Mouse (Mus musculus): Measurements from ENCODE around the gene Tepsin. TPM values are rescaled to one million over a fixed set of nuclear protein-coding genes. Genes with fewer than 3 reads are reported as not detected.

Tepsin gene
- polyA plus RNA-seq (2017; shearing (Covaris generic)), result 10 to 100 TPM; 28.1 to 30.5 TPM

GRCm38 (mm10) chr11:120098588-120099511, at the start of gene Tepsin, which contains the start of gene Ndufaf8:
Tepsin (minus strand) TSS chr11:120098731.
Ndufaf8 (plus strand) TSS chr11:120098928.

GRCm38 (mm10) chr11:120086702-120087152, 11.8 kb downstream of the Tepsin start, which contains the start of gene Cep131:
Cep131 (minus strand) TSS chr11:120086827.

GRCm38 (mm10) chr11:120046553-120047191, 51.9 kb downstream of the Tepsin start, which contains the start of gene Aatk:
Aatk (minus strand) TSS chr11:120047167.

Other genes starting within 250 kb of the Tepsin start
- 10 to 100 TPM; 58.0 to 66.6 TPM for gene Chmp6, start 185.3 kb downstream of the Tepsin start, polyA plus RNA-seq (2017; shearing (Covaris generic))
- gene Baiap2, start 156.0 kb downstream of the Tepsin start, polyA plus RNA-seq (2017; shearing (Covaris generic)), result 10 to 100 TPM; 12.9 to 17.5 TPM
- under 1 TPM in 1 of 2 experiments, not detected in 1; 0.61 TPM for gene Aatk, start 51.6 kb downstream of the Tepsin start, polyA plus RNA-seq (2017; shearing (Covaris generic))
- 1 to 10 TPM; 3.6 to 7.4 TPM for gene Cep131, start 11.9 kb downstream of the Tepsin start, polyA plus RNA-seq (2017; shearing (Covaris generic))
- gene Ndufaf8, start 197 bp upstream of the Tepsin start, polyA plus RNA-seq (2017; shearing (Covaris generic)), result 10 to 100 TPM; 79.0 to 98.3 TPM
- 100 to 1,000 TPM in 1 of 2 experiments, 10 to 100 TPM in 1; 68.7 to 106 TPM for gene Slc38a10, start 52.6 kb upstream of the Tepsin start, polyA plus RNA-seq (2017; shearing (Covaris generic))
- gene Bahcc1, start 134.2 kb upstream of the Tepsin start, polyA plus RNA-seq (2017; shearing (Covaris generic)), result under 1 TPM; 0.06 to 0.73 TPM
- gene Actg1, start 249.8 kb upstream of the Tepsin start, polyA plus RNA-seq (2017; shearing (Covaris generic)), result 1,000 to 10,000 TPM; 1,736 to 3,573 TPM